Mouse (Mus musculus) inflammation-experienced regulatory T-cells, adult 6 months (primary cell): ENCODE measurements around the gene Enox1. TPM values are rescaled to one million over a fixed set of nuclear protein-coding genes. Genes with fewer than 3 reads are reported as not detected.

Experiments used
- ATAC-seq: one replicate; pipeline ENCODE4 v1.8.0; 2017
- polyA plus RNA-seq, 3 experiments: library from polyadenylated mRNA; unstranded; fragments of 100-300 nt; shearing (Covaris generic); gene quantifications; one replicate each; pipeline ENCODE4 v1.2.1; 2017

Gene Enox1
- polyA plus RNA-seq, 3 experiments from 2014 or later = 0.11 to 0.36 (median 0.24) TPM

GRCm38 (mm10) chr14:77632466-77633171 lies 476.1 kb downstream of the Enox1 start:
- no peak for ATAC-seq

GRCm38 (mm10) chr14:77633172-77633542 lies 476.6 kb downstream of the Enox1 start:
- no peak for ATAC-seq

DNA sequence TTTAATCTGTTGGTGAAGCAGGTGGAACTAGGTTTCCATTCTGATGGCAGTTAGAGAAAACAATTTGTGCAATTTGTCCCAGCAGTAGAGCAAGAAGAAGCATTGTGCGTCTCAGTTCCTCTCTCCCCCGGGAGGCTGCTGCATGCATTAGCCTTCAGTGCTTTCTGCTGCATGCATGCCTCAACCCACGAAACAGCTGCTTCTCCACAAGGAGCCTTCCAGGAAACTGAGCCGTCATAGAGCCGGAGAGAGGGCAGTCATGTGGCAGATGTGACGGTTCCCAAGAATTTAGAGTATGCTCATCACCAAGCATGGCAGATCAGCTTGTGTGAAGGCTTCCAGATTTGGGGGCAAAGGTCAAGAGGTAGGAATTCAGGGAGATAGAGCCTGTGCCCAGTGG lies 480.4 kb downstream of the Enox1 start:
- ATAC-seq = no peak

GRCm38 (mm10) chr14:77638148-77638547 lies 481.6 kb downstream of the Enox1 start:
- no peak for ATAC-seq

DNA sequence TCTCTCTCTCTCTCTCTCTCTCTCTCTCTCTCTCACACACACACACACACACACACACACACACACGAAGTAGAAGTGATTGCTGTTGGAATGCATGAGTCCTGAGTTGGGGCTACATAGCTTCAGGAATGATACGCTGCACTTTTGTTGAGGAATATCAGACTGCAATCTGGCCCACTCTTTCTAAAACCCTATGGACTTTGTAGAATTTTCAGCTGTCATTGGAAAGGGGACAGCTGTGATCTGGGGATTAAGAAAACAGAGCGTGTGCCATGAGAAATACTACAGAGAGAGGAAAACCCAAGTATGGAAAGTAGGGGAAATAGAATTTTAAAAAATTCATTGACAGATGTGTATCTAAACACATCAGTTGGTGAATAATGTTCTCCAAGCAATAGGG lies 482.1 kb downstream of the Enox1 start:
- no peak for ATAC-seq

GRCm38 (mm10) chr14:77639586-77639985 lies 483.0 kb downstream of the Enox1 start:
- ATAC-seq = no peak

GRCm38 (mm10) chr14:77642314-77642713 lies 485.8 kb downstream of the Enox1 start:
- no peak for ATAC-seq

DNA sequence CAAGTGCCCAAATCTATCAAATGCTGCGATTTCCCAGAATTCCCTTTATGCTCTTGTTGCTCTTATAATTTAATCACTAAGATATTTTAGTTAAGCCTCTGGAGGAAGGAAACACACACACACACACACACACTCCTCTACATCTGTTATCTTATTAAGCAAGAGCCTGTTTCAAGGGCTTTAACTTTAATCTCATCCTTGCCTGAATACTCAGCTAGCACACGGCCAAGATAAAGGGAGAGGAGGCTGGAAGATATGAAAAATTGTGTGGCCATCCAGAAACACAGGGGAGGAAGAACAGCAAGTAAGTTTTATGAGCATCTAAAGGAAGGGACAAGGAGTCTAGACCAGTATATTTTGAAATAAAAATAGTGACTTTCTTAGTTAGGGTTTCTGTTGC lies 489.6 kb downstream of the Enox1 start:
- ATAC-seq = no peak

DNA sequence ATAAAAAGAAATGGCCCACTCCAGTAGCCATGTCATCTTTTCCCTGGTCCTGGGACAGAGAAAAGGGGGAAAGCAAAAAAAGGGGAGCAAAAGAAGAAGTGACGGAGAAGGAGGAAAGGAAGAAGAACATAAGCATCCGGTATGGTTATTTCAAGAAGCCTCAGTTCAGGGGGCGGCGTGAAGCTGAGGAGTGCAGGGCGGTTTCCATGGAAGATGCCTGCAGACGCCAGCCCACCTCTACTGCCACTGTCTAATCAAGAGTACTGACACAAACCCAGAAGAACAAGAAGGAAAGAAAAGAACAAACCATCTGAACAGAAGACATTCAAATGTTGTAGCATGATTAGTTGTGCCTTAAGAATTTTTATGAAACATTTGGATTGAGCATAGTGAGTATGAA lies 490.5 kb downstream of the Enox1 start:
- ATAC-seq = no peak

GRCm38 (mm10) chr14:77648305-77648704 lies 491.7 kb downstream of the Enox1 start:
- ATAC-seq = no peak

DNA sequence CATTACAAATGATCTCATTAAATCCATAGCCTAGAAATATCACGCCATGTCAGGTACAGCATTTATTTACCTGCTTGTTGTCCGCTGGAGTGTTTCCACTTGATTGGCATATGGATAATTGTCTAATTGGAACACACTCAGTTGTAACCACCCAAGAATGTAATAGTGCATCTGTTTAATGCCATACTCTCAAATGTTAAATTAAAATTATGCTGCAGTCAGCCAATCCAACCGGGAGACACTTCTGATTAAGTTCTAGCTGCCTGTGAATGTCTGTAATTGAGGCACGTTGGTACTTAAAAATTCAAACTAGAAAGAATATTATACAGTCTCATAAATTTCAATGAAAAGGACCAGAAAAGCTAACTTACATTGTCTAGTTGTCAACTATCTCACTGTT lies 502.2 kb downstream of the Enox1 start:
- no peak for ATAC-seq

GRCm38 (mm10) chr14:77662273-77662672 lies 505.7 kb downstream of the Enox1 start:
- no peak for ATAC-seq

- no peak for ATAC-seq
Observed at GRCm38 (mm10) chr14:77662994-77663393, 506.4 kb downstream of the Enox1 start.

DNA sequence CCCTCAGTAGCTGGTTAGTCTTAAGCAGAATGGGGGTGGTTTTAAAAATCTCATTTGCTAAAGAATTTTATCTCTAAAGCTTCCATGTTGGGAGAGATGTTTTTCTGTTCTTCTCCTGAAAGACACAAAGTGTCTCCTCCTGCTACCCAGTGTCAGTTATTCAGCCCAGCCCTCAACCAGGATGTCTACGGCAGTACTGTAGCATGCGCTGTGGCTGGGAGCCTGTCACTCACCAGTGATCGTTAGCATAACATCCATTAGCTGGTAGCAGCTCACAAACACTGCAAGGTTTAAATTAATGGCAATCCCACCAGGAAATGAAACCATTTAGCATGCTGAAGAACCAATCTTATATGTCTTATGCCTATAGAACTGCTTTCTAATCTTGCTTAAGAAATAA lies 511.5 kb downstream of the Enox1 start:
- no peak for ATAC-seq

- ATAC-seq = no peak
Observed at GRCm38 (mm10) chr14:77669494-77669893, 512.9 kb downstream of the Enox1 start.

DNA sequence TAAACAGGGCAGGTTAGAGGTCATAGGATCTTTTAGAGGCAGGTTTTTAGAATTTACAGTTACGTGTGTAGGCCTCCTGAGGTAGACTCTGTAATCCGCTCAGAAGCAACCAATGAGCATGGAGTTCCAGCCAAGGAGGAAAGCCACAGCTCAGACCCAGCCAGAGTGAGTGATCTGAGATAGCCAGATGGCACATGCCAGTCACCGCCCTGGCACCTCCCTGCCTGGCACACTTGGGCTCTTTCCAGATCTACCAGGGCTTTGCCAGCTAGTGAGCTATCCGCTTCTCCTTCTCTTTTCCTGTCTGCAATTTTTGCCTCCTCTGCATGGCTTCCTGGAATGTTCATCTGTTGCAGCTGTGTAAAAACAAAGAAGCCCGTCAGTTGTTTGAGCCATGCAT lies 514.4 kb downstream of the Enox1 start:
- no peak for ATAC-seq

- ATAC-seq = no peak
Observed at GRCm38 (mm10) chr14:77671961-77672360, 515.4 kb downstream of the Enox1 start.

- no peak for ATAC-seq
Observed at GRCm38 (mm10) chr14:77673138-77673537, 516.6 kb downstream of the Enox1 start.

GRCm38 (mm10) chr14:77677951-77678350 lies 521.4 kb downstream of the Enox1 start:
- ATAC-seq = no peak

DNA sequence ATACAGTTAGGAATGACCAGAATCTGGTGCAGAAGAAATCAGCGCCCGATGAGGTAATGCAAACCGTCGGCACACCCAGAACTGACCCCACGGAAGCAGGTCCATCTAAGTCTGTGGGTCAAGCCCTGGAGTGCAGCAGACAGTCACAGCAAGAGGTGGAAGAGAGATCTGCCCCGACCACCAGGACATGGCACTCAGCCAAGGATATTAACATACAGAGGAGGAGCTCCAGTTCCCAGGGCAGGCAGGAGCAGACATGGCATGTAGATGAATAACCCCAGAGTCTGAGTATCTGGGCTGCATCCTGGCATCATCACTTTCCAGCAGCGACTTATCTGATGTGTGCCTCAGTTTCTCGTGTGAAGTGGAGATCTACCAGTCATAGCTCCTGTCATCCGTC lies 523.3 kb downstream of the Enox1 start:
- no peak for ATAC-seq

DNA sequence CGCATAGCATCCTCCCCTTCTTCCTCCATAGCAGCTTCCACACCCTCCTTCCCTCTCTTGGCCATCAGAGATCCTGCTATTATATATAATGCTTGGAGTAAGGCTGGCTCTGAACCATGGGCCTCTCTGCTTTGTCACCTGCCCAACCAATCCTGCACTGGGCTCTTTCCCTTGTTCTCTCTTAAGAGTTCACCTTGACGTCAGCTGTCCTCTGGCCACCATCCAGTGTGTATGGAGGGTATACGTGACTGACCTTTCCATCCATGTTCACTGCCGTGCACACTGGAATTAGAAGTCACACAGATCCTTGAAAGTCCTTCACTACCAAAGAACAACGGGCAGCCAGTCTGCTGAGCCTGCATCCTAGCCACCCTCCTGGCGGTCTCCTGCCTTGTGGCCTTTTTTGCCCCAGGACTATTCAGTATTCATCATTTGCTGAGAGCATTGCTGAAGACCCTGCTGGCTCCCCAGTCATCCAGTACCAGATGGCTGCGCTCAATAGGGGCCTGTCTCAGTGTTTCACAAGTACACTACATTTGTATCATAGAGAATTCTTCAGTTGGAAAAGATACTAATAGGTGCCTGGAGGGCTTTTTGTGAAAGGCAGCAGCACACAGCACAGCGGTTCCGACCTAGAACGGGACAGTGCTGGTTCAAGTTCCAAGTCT lies 526.5 kb downstream of the Enox1 start:
- no peak for ATAC-seq

GRCm38 (mm10) chr14:77689816-77690215 lies 533.3 kb downstream of the Enox1 start:
- no peak for ATAC-seq

DNA sequence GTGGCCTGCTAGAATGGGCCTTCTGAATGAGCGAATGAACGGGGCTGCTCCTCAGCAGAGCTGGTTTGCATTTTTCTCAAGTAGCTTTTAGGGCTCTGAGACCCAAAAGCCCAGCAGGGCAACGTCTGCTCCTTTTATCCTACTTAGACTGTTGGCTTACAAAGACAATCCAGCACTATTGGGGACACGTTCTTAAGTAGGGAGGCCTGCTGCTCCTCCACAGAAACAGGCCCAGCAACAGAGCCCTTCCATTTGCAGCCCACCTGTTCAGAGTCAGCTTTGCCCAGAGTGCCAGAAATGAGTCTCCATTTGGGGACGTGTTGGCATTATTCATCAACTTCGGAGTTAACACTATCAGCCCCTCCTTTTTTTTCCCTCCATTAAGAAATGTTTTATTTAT lies 548.4 kb downstream of the Enox1 start:
- ATAC-seq = no peak

- no peak for ATAC-seq
Observed at GRCm38 (mm10) chr14:77706511-77707246, 550.1 kb downstream of the Enox1 start.
